Mouse (Mus musculus) ovary, adult 18-20 months (tissue): ENCODE results near the gene Vmn2r95.
"Not testable (repeated sequence)": the region's sequence is repeated elsewhere in the genome, so short reads cannot be mapped to it uniquely, and the experiment has no call there.

Source experiments
- DNase-seq: peaks from one replicate; pipeline ENCODE4 v3.0.0; 2022; ENCODE audit warnings: low spot score, mixed read lengths

Vmn2r95 gene

DNA sequence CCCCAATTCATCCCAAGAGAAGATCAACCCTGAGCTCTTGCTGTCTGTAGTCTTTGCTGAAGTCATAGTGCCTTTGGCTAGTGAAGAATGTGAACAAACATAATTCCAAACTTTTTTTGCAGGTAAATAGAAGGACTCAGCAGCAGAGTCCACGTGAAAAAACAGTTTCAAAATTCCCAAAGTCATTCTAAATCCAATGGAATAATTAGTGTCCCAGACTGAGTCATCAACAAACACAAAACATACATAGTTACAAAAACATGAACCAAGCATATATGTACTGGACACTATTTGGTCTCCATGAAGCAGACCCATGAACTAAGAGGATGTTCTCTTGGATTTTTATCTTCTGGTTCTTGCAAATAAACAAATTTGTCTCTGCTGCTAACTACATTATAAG lies at the start of gene Vmn2r95:
Vmn2r95 (plus strand) TSS at position 301 of the 400 bp plus-strand sequence.
- no peak for DNase-seq

- no peak for DNase-seq
Observed at GRCm38 (mm10) chr17:18455619-18456140, 31.8 kb downstream of the Vmn2r95 start.

- not testable (repeated sequence) for DNase-seq
Observed at GRCm38 (mm10) chr17:18458126-18458634, 34.3 kb downstream of the Vmn2r95 start.

DNA sequence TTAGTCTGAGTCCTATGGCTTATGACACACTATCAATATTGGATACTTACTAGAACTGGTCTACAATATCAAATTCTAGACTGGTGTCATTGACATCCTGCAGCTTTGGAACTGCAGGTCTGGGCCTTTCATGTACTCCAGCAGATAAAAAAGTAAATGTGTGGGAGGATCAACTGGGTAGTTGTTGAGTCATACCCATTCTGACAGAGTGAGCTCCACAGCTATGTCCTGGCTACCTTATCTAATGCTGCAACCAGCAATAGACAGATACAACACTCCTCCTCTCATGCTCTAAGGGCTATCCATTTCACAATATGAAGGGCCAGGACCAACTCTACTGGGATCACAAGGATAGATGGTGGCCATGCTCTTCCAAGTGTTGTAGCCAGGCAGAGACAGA lies 38.8 kb downstream of the Vmn2r95 start:
- DNase-seq, result no peak

DNA sequence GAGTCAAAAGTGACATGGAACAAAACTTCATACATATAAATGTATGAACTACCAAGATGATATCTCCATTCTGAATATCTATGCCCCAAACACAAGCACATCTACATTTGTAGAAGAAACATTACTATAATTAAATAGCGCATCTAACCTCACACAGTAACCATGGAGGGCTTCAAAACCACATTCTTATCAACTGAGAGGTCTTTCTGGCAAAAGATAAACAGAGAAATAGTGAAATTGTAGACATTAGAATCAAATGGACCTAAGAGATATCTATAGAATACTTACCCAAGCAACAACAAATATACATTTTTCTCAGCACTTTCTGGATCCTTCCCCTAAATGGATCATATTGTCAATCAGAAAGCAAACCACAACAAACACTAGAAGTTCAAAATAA lies 56.0 kb downstream of the Vmn2r95 start:
- no peak for DNase-seq
